Mouse (Mus musculus) lung, adult 2 months (tissue): ENCODE data around the gene Tigd4.

Source experiments
- CTCF ChIP-seq: fragments of 200-500 bp; IDR thresholded peaks from 2 replicates; pipeline ENCODE4 v1.5.1; 2011; ENCODE audit warnings: mild to moderate bottlenecking, low read length, control low read depth; ENCODE audit not compliant: insufficient read depth
- POLR2A ChIP-seq: fragments of 200-500 bp; IDR thresholded peaks from 2 replicates; pipeline ENCODE4 v1.6.1; 2011; ENCODE audit warnings: low read depth, mild to moderate bottlenecking, control low read depth, low read length, borderline replicate concordance; ENCODE audit errors: extremely low read depth

GRCm38 (mm10) chr3:84615050-84615855 is 21.9 kb downstream of the Tigd4 start:
- peak; percentile 17; the same call in 1 of the 2 replicates for TF ChIP-seq CTCF
- TF ChIP-seq POLR2A = no peak
